Mouse (Mus musculus): ENCODE measurements around the gene Atp6v1g2.

Gene Atp6v1g2

GRCm38 (mm10) chr17:35240384-35241304 is 7.2 kb downstream of the Atp6v1g2 start:
- peak; percentile 74 for DNase-seq

GRCm38 (mm10) chr17:35241305-35242014 is 8.0 kb downstream of the Atp6v1g2 start, which contains the start of gene Ddx39b:
TSS of gene Ddx39b (plus strand) at chr17:35241746.
- DNase-seq = peak; percentile 97

DNA sequence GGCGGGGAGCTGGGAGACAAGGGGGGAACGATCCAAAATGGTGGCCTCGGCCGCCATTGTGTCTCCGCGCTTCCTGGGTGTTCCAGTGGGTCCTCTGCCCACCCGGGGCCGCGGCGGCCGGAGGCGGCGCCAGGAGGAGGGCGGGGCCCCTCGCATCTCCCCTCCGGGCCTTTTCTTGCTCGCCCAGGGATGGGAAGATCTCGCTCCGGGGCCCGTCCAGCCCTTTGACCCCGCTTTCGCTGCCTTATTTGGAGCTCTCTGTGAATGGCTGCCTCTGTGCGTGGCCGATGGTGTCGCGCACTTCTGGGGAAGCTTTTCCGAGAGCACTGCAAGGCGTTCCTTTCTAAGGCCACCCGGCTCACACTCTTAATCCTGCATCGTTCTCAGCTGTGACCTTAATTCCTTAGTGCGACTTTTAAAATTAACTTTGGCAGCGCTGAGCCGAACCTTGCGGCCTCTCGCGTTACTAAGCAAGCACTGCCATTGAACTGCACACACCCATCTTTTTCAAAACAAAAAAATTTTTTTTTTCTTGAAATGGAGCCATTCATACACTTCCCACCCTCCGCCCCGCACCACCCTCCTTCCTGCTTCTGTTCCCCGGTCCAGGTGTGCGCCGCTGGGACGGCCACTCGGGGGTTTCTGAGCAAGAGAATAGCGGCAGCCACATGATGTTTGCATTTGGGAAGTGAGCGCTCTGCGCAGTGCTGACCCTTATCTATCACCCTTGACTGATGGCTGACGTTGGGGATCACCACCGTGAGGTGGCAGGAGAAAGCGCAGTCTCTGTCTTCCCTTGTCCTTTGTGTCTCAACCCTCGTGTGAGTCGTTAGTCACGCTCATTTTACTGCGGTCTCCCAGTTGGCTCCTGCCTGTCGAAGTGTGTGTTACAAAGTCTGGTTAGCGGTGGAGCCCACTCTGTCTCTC is 8.8 kb downstream of the Atp6v1g2 start:
- DNase-seq = peak; percentile 90

DNA sequence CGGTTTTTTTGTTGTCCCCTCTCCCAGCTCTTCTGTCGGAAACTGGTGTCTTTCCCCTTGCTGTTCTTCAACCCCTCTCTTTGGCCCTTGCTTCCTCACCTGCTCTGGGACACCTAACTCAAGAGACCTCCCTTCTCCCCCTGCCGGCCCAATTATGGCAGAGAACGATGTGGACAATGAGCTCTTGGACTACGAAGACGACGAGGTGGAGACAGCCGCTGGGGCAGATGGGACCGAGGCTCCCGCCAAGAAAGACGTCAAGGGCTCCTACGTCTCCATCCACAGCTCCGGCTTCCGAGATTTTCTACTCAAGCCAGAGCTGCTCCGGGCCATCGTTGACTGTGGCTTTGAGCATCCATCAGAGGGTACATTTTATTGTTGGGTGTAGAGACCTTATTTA is 9.6 kb downstream of the Atp6v1g2 start:
- DNase-seq = peak; percentile 66

- peak; percentile 65 for DNase-seq
Measured at GRCm38 (mm10) chr17:35244999-35245398, 11.5 kb downstream of the Atp6v1g2 start.

DNA sequence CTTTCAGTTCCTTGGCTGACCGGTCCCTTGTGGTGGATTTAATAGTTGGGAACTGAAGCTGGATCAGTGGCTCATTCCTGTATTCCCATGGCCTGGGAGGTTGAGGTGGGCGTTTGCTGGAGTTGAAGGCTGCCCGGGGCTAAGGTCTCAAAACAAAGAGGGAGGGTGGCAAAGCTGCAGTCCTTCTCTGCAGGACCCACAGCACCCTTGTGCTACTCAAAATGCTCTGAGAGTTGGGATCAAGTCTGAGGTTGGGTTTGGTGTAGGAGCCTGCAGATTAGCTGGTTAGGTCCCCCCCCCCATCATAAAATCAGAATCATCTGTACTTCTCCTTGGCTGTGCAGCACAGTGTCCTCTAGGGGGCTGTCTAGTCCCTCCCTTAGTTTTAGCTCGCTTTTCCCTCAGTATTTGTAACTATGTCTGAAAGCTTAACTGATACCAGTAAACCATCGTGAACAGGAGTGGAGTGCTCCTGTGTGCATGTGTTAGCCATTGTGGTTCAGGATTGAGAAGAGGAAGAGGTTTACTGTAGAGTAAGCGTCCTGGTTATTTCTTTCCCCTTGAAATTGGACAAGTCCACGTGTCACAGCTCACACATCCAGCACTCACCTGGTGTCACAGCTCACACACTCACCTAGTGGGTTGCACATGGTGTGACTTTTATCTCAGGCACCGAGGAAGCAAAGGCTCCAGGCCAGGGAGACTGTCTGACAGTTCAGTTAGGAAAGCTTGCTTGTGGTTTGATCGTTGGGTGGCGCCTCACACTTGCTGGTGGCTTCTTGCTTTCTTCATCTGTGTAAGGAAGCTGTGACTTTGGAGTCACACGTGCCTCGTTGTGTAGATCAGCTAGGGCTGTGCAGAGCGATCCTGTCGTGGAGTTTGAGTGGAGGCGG is 12.5 kb downstream of the Atp6v1g2 start:
- DNase-seq = peak; percentile 23

DNA sequence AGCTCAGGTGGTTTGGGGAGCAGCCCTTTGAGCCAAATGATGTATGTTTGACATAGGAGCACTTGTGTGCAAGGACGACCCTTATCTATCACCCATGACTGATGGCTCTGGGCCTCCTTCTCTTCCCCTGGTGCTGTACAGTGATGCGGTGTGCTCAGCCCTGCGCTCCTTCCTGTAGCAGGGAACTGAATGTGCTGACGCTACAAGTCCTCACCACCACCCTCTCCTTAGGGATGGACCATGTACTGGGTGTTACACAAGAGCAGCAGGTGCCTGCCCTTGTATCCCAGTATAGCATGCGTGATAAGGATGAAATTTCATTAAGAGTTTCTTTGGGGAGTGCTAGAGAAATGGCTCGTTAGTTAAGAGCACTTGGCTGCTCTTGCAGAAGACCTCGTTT is 13.7 kb downstream of the Atp6v1g2 start:
- DNase-seq = peak; percentile 67

DNA sequence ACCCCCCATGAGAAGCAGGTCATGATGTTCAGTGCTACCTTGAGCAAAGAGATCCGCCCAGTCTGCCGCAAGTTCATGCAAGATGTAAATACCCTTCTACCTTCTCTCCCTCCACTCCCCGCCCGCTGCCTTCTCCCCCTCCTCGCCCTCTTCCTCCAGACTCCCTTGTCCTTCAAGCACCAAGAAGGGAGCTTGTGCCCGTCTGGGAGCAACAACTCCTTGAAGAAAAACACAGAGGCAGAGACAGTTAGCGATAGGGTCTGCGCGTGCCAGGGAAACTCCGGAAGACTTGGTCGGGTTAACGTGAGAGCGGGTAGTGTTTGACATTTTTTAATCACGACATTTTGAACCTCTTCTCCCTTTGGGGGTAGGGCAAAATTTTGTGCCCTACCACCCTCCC is 15.5 kb downstream of the Atp6v1g2 start:
- DNase-seq = no peak

DNA sequence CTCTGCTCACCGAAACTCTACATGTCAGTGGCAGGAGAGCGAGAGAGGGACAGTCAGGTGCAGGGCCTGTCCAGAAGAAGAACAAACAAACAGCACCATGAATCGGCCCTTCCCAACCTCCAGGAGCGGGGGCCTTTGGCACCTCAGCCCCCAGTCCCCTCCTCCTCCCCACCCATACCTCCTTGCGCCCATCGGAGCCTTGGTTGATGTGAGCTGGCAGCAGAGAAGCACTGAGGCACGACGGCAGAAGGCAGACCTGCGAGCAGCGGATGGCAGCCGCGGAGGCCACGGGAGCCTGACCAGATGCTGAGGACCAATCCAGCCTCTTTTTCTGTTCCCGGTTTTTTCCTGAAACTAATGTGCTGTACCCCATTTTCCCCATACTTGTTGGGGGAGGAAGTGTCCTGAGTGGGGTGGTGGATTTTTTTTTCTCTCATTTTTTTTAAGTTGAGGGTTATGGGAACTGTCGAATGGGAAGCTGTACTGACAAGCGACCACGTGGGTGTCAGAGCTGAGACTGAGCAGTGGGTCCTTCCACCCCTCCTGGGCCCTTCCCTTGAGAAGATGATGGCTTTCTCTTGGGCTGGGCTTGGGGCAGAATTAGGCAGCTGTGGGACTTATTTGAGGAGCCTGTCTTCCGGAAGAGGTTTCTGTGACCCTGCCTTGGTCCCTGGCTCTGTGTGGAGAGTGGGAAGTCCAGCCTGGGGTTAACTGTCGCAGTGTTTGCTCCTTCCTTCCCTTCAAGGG is 16.2 kb downstream of the Atp6v1g2 start:
- no peak for DNase-seq

- DNase-seq = no peak
Measured at GRCm38 (mm10) chr17:35250348-35251120, 17.1 kb downstream of the Atp6v1g2 start.

GRCm38 (mm10) chr17:35251162-35251719 is 17.8 kb downstream of the Atp6v1g2 start:
- no peak for DNase-seq

DNA sequence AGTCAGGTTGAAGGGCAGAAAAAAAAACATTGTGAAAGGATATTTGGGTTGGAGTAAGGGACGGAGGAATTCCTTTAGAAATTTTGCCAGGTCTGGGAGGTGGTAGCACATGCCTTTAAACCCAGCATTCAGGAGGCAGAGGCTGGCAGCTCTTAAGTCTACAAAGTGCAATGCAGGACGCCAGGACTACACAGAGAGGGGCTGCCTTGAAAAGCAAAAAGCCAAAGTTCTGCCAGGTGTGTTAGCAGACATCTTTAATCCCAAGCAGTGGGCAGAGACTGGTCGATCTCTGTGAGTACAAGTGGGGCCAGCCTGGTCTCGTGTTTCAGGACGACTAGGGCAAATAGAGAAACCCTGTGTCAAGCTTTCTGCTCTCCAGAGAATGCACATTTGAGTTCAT is 18.5 kb downstream of the Atp6v1g2 start:
- DNase-seq = no peak

- DNase-seq = no peak
Measured at GRCm38 (mm10) chr17:35252619-35253292, 19.3 kb downstream of the Atp6v1g2 start.

- no peak for DNase-seq
Measured at GRCm38 (mm10) chr17:35253293-35254093, 20.0 kb downstream of the Atp6v1g2 start.

- DNase-seq = peak; percentile 82
Measured at GRCm38 (mm10) chr17:35254241-35255098, 21.0 kb downstream of the Atp6v1g2 start.

DNA sequence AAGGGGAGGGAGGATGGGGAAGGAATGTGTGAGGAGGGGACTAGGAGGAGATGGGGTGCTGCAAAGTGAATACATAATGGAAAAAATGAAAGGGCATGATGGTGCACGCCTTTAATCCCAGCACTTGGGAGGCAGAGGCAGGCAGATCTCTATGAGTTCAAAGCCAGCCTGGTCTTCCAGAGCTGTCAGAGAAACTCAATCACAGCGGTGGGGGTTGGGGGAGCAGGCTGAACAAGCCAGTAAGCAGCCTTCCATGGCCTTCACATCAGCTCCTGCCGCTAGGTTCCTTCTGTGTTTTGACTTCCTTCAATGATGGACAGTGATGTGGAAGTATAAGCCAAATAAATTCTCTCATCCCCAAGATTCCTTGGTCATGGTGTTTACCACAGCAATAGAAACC is 21.8 kb downstream of the Atp6v1g2 start:
- DNase-seq = no peak

DNA sequence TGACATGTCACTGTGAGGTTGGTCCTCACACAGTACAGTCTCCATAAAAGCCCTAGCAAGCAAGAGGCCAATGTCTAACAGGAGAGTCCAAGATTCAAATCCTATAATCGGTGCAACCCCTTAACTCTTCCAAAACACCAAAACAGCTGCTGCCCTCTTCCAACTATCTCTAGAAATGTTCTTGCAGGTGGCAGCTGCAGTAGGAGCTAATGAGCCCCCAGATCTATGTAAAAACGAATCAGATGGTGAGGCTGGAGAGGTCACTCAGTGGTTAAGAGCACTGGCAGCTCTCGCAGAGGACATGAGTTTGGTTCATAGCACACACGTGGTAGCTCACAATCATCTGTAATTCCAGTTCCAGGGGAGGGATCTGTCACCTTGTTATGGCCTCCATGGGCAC is 22.2 kb downstream of the Atp6v1g2 start:
- no peak for DNase-seq

All from kidney, adult 9 months (tissue).